Mouse (Mus musculus) mesoderm, embryonic 11.5 days (tissue): ENCODE measurements around the gene Pde4d.

ENCODE experiments used
- DNase-seq: peaks from one replicate; pipeline ENCODE4 v3.0.0-alpha.2; 2012; ENCODE audit warnings: low read depth, low spot score

Pde4d gene

GRCm38 (mm10) chr13:109380149-109380548 is 930.4 kb downstream of the Pde4d start:
- DNase-seq, result no peak

GRCm38 (mm10) chr13:109388626-109389220 is 939.0 kb downstream of the Pde4d start:
- DNase-seq, result peak; percentile 19

GRCm38 (mm10) chr13:109402396-109402795 is 952.6 kb downstream of the Pde4d start:
- no peak for DNase-seq

- no peak for DNase-seq
Observed at GRCm38 (mm10) chr13:109402936-109403335, 953.2 kb downstream of the Pde4d start.

- DNase-seq, result no peak
Observed at GRCm38 (mm10) chr13:109406341-109406740, 956.6 kb downstream of the Pde4d start.

GRCm38 (mm10) chr13:109407371-109407770 is 957.6 kb downstream of the Pde4d start:
- no peak for DNase-seq

GRCm38 (mm10) chr13:109420426-109420825 is 970.7 kb downstream of the Pde4d start:
- DNase-seq, result no peak

- DNase-seq, result no peak
Observed at GRCm38 (mm10) chr13:109424906-109425305, 975.2 kb downstream of the Pde4d start.

GRCm38 (mm10) chr13:109425548-109425947 is 975.8 kb downstream of the Pde4d start:
- DNase-seq, result no peak

- DNase-seq, result no peak
Observed at GRCm38 (mm10) chr13:109426058-109426457, 976.3 kb downstream of the Pde4d start.

GRCm38 (mm10) chr13:109427541-109427940 is 977.8 kb downstream of the Pde4d start:
- DNase-seq, result no peak

- DNase-seq, result no peak
Observed at GRCm38 (mm10) chr13:109429544-109429943, 979.8 kb downstream of the Pde4d start.

GRCm38 (mm10) chr13:109437231-109437776 is 987.6 kb downstream of the Pde4d start:
- no peak for DNase-seq

- no peak for DNase-seq
Observed at GRCm38 (mm10) chr13:109439436-109440161, 989.9 kb downstream of the Pde4d start.

GRCm38 (mm10) chr13:109440331-109440730 is 990.6 kb downstream of the Pde4d start:
- peak; percentile 82 for DNase-seq

- DNase-seq, result peak; percentile 85
Observed at GRCm38 (mm10) chr13:109440881-109441280, 991.1 kb downstream of the Pde4d start.

GRCm38 (mm10) chr13:109441401-109441973 is 991.7 kb downstream of the Pde4d start:
- peak; percentile 24 for DNase-seq

GRCm38 (mm10) chr13:109446138-109446537 is 996.4 kb downstream of the Pde4d start:
- no peak for DNase-seq

GRCm38 (mm10) chr13:109448121-109448520 is 998.4 kb downstream of the Pde4d start:
- no peak for DNase-seq

GRCm38 (mm10) chr13:109474344-109474743 is 1024.6 kb downstream of the Pde4d start:
- DNase-seq, result no peak

GRCm38 (mm10) chr13:109481446-109481845 is 1031.7 kb downstream of the Pde4d start:
- no peak for DNase-seq

- DNase-seq, result peak; percentile 9
Observed at GRCm38 (mm10) chr13:109486166-109486565, 1036.4 kb downstream of the Pde4d start.

GRCm38 (mm10) chr13:109487378-109487777 is 1037.6 kb downstream of the Pde4d start:
- DNase-seq, result peak; percentile 37
